Mouse (Mus musculus) CH12.LX (cell line): ENCODE results near the gene Bcl11a. TPM values are rescaled to one million over a fixed set of nuclear protein-coding genes. Genes with fewer than 3 reads are reported as not detected.

Experiments used
- DNase-seq: peaks from one replicate; pipeline ENCODE4 v3.0.0-alpha.2; 2013; ENCODE audit errors: extremely low read depth
- H3K27ac ChIP-seq: 2 replicates; pipeline ENCODE4 v1.5.1; 2012; ENCODE audit warnings: low read depth, mild to moderate bottlenecking, control low read depth, moderate library complexity; ENCODE audit not compliant: insufficient read depth
- H3K27me3 ChIP-seq: replicated peaks from 2 replicates; pipeline ENCODE3; 2012; ENCODE audit warnings: inconsistent platforms
- H3K36me3 ChIP-seq, 2 experiments: replicated peaks in 1 of 2; 2 replicates each; pipeline versions ENCODE3 to v1.6.1; 2012; ENCODE audit warnings: inconsistent platforms in 1 of 2, low read length in 1 of 2, mild to moderate bottlenecking in 1 of 2, mixed read lengths in 1 of 2, moderate library complexity in 1 of 2; ENCODE audit not compliant: control insufficient read depth in 1 of 2, insufficient read depth in 1 of 2
- H3K4me1 ChIP-seq, 2 experiments: 2 replicates each; pipeline ENCODE4 v1.6.1; 2012; ENCODE audit warnings: inconsistent platforms in 1 of 2, moderate library complexity in 1 of 2; ENCODE audit not compliant: insufficient read depth in 2 of 2, control insufficient read depth in 1 of 2
- H3K4me2 ChIP-seq: 2 replicates; pipeline ENCODE4 v1.6.1; 2012; ENCODE audit warnings: low read depth, mild to moderate bottlenecking, control low read depth; ENCODE audit not compliant: poor library complexity, insufficient read depth, severe bottlenecking
- H3K4me3 ChIP-seq, 3 experiments: fragments of 150-350 bp in 1 of 3; sonication (generic) in 1 of 3; replicated peaks in 1 of 3; 2 replicates each; pipeline versions ENCODE3 to v1.5.1; 2011 to 2012; ENCODE audit warnings: low read depth in 2 of 3, low read length in 2 of 3, mild to moderate bottlenecking in 2 of 3, moderate library complexity in 2 of 3, control low read depth in 1 of 3, improper control_type of control experiment in 1 of 3, inconsistent platforms in 1 of 3, mixed read lengths in 1 of 3; ENCODE audit not compliant: poor library complexity in 1 of 3
- H3K79me2 ChIP-seq: replicated peaks from 2 replicates; pipeline ENCODE4 v1.6.1; 2012; ENCODE audit warnings: mild to moderate bottlenecking, moderate library complexity; ENCODE audit not compliant: control insufficient read depth, poor library complexity, insufficient read depth, severe bottlenecking; ENCODE audit errors: extremely low read depth
- H3K9ac ChIP-seq: 2 replicates; pipeline ENCODE4 v1.6.1; 2012; ENCODE audit warnings: low read depth, mild to moderate bottlenecking, control low read depth, moderate library complexity; ENCODE audit not compliant: insufficient read depth
- H3K9me3 ChIP-seq: replicated peaks from 2 replicates; pipeline ENCODE3; 2012; ENCODE audit warnings: low read length, inconsistent platforms, mixed read lengths
- BHLHE40 ChIP-seq: IDR thresholded peaks from 2 replicates; pipeline ENCODE4 v1.6.1; 2011; ENCODE audit warnings: mild to moderate bottlenecking, low read depth, low read length, improper control_type of control experiment
- CHD1 ChIP-seq: IDR thresholded peaks from 2 replicates; pipeline ENCODE4 v1.6.1; 2012; ENCODE audit warnings: low read depth, low read length, improper control_type of control experiment, inconsistent platforms
- CHD2 ChIP-seq: IDR thresholded peaks from 2 replicates; pipeline ENCODE4 v1.6.1; 2011; ENCODE audit warnings: low read length, improper control_type of control experiment
- CTCF ChIP-seq, 2 experiments: IDR thresholded peaks in 1 of 2; conservative IDR thresholded peaks in 1 of 2; 2 replicates each; pipeline ENCODE4 v1.5.1; 2011 to 2012; ENCODE audit warnings: low read depth in 2 of 2, low read length in 2 of 2, improper control_type of control experiment in 1 of 2, inconsistent platforms in 1 of 2, mild to moderate bottlenecking in 1 of 2, moderate library complexity in 1 of 2
- E2F4 ChIP-seq: IDR thresholded peaks from 2 replicates; pipeline ENCODE4 v1.6.1; 2011; ENCODE audit warnings: low read depth, low read length, improper control_type of control experiment; ENCODE audit not compliant: insufficient replicate concordance
- EP300 ChIP-seq: IDR thresholded peaks from 2 replicates; pipeline ENCODE4 v1.6.1; 2011; ENCODE audit warnings: low read length, improper control_type of control experiment
- ETS1 ChIP-seq: conservative IDR thresholded peaks from 2 replicates; pipeline ENCODE4 v1.6.1; 2012; ENCODE audit warnings: low read depth, mild to moderate bottlenecking, inconsistent platforms, low read length, improper control_type of control experiment, moderate library complexity
- HCFC1 ChIP-seq: IDR thresholded peaks from 2 replicates; pipeline ENCODE4 v1.6.1; 2012; ENCODE audit warnings: low read depth, mild to moderate bottlenecking, inconsistent platforms, low read length, improper control_type of control experiment
- IRF4 ChIP-seq: IDR thresholded peaks from 2 replicates; pipeline ENCODE4 v1.6.1; 2014; ENCODE audit warnings: low read depth, mild to moderate bottlenecking, inconsistent platforms, low read length, improper control_type of control experiment
- JUN ChIP-seq: IDR thresholded peaks from 2 replicates; pipeline ENCODE4 v1.6.1; 2011; ENCODE audit warnings: low read depth, mild to moderate bottlenecking, low read length, improper control_type of control experiment, moderate library complexity; ENCODE audit not compliant: insufficient read depth
- JUND ChIP-seq: conservative IDR thresholded peaks from 2 replicates; pipeline ENCODE4 v1.6.1; 2011; ENCODE audit warnings: low read depth, low read length, improper control_type of control experiment
- MAFK ChIP-seq: IDR thresholded peaks from 2 replicates; pipeline ENCODE4 v1.6.1; 2011; ENCODE audit warnings: low read length, improper control_type of control experiment; ENCODE audit not compliant: insufficient replicate concordance
- MAX ChIP-seq: IDR thresholded peaks from 2 replicates; pipeline ENCODE4 v1.6.1; 2011; ENCODE audit warnings: low read length, improper control_type of control experiment
- MAZ ChIP-seq: IDR thresholded peaks from 2 replicates; pipeline ENCODE4 v1.6.1; 2012; ENCODE audit warnings: low read depth, mild to moderate bottlenecking, inconsistent platforms, low read length, improper control_type of control experiment, moderate library complexity
- MYC ChIP-seq: IDR thresholded peaks from 2 replicates; pipeline ENCODE4 v1.6.1; 2011; ENCODE audit warnings: low read depth, mild to moderate bottlenecking, improper control_type of control experiment, low read length
- NRF1 ChIP-seq: IDR thresholded peaks from 2 replicates; pipeline ENCODE4 v1.6.1; 2014; ENCODE audit warnings: low read depth, mild to moderate bottlenecking, inconsistent platforms, low read length, improper control_type of control experiment, moderate library complexity
- POLR2AphosphoS2 ChIP-seq: IDR thresholded peaks from 2 replicates; pipeline ENCODE4 v1.6.1; 2011; ENCODE audit warnings: low read depth, low read length, improper control_type of control experiment
- RAD21 ChIP-seq: IDR thresholded peaks from 2 replicates; pipeline ENCODE4 v1.6.1; 2011; ENCODE audit warnings: low read depth, mild to moderate bottlenecking, low read length, improper control_type of control experiment, moderate library complexity
- RCOR1 ChIP-seq: conservative IDR thresholded peaks from 2 replicates; pipeline ENCODE4 v1.6.1; 2012; ENCODE audit warnings: low read depth, mild to moderate bottlenecking, inconsistent platforms, low read length, improper control_type of control experiment
- SIN3A ChIP-seq: IDR thresholded peaks from 2 replicates; pipeline ENCODE4 v1.6.1; 2012; ENCODE audit warnings: low read length, improper control_type of control experiment, inconsistent platforms
- SMC3 ChIP-seq: IDR thresholded peaks from 2 replicates; pipeline ENCODE4 v1.6.1; 2011; ENCODE audit warnings: low read depth, low read length, improper control_type of control experiment
- TBP ChIP-seq: conservative IDR thresholded peaks from 2 replicates; pipeline ENCODE4 v1.6.1; 2011; ENCODE audit warnings: low read depth, low read length, improper control_type of control experiment
- TCF12 ChIP-seq: IDR thresholded peaks from 2 replicates; pipeline ENCODE4 v1.6.1; 2014; ENCODE audit warnings: low read depth, mild to moderate bottlenecking, inconsistent platforms, low read length, improper control_type of control experiment
- UBTF ChIP-seq: IDR thresholded peaks from 2 replicates; pipeline ENCODE4 v1.6.1; 2012; ENCODE audit warnings: low read depth, mild to moderate bottlenecking, inconsistent platforms, low read length, improper control_type of control experiment, moderate library complexity
- USF2 ChIP-seq: conservative IDR thresholded peaks from 2 replicates; pipeline ENCODE4 v1.6.1; 2011; ENCODE audit warnings: low read depth, low read length, improper control_type of control experiment
- ZMIZ1 ChIP-seq: IDR thresholded peaks from 2 replicates; pipeline ENCODE4 v1.6.1; 2012; ENCODE audit warnings: low read depth, mild to moderate bottlenecking, inconsistent platforms, low read length, improper control_type of control experiment
- ZNF384 ChIP-seq: IDR thresholded peaks from 2 replicates; pipeline ENCODE4 v1.6.1; 2012; ENCODE audit warnings: low read depth, low read length, improper control_type of control experiment, inconsistent platforms
- dilution Hi-C: fragments of 300-500 bp; cut with MboI; formaldehyde crosslinking; loops from 2 replicates; pipeline ENCODE4 v1.14.3; 2020; ENCODE audit warnings: low sequenced_read_pairs; ENCODE audit not compliant: extremely low pct_unique_long_range_greater_than_20kb, extremely low pct_ligation_motif_present
- in situ Hi-C: fragments of 300-500 bp; cut with MboI; formaldehyde crosslinking; loops from 3 replicates; pipeline ENCODE4 v1.14.3; 2019; ENCODE audit warnings: low sequenced_read_pairs, low pct_ligation_motif_present, low pct_unique_long_range_greater_than_20kb, mixed read lengths
- polyA plus RNA-seq: library from polyadenylated mRNA; unstranded; fragments of >175 nt; gene quantifications from 2 replicates; pipeline ENCODE4 v1.2.1, GENCODE M21; 2012; ENCODE audit warnings: low read depth; ENCODE audit not compliant: insufficient read length
- total RNA-seq, 2 experiments: library from RNA; depleted of rRNA; stranded (reverse); fragments of 300-350 nt in 1 of 2; fragments of >200 nt in 1 of 2; gene quantifications; 2 replicates each; pipeline ENCODE4 v1.2.3; 2012 to 2014

The Bcl11a gene
- total and polyA plus RNA-seq, 3 experiments = 6.8 to 57.9 (median 13.9) TPM

DNA sequence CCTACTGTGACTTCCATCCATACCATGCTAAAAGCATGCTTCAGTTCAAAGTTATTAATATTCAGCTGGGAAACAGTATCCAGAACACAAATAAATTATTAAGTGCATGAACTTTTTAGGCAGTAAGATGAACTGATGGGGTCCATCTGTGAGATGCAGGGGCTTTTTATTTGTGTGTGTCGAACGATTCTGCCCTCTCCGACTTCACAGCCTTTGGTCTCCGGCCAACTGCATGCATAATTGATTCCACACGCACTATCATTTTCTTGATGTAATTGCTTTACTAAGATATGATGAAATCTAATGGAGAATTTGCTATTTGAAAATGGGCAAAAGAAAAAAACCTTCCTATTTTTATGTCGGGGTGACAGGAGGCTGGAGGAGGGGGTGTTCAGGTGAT is 19.2 kb downstream of the Bcl11a start:
- Histone ChIP-seq H3K79me2 (no peaks in the 10 kb centered on the region; the same call in 1 of the 2 replicates), H3K36me3 (peaks cover 0 to 80% of the 10 kb centered on the region in 2 experiments), H3K4me3 (no peak overlapping the region), H3K27me3 (no peaks in the 10 kb centered on the region), H3K4me2 (no peak overlapping the region), H3K4me1 (peaks cover 5 to 95% of the 10 kb centered on the region in 2 experiments), H3K9me3 (no peaks in the 10 kb centered on the region), H3K27ac (no peak overlapping the region), H3K9ac (no peak overlapping the region)
- TF ChIP-seq CHD1 = no peak
- TF ChIP-seq MAZ = no peak
- no peak for TF ChIP-seq MAX
- no peak for TF ChIP-seq POLR2AphosphoS2
- TF ChIP-seq USF2 = no peak
- no peak for TF ChIP-seq RAD21
- no peak for TF ChIP-seq RCOR1
- no peak for TF ChIP-seq HCFC1
- TF ChIP-seq MYC = no peak
- TF ChIP-seq NRF1 = no peak
- TF ChIP-seq SMC3 = no peak
- TF ChIP-seq ETS1 = no peak
- no peak for TF ChIP-seq ZMIZ1
- no peak for TF ChIP-seq TCF12
- no peak for TF ChIP-seq IRF4
- TF ChIP-seq SIN3A = no peak
- TF ChIP-seq EP300 = no peak
- TF ChIP-seq UBTF = no peak
- TF ChIP-seq MAFK = no peak
- DNase-seq = no peak
- dilution Hi-C loops (no loop called here), in situ Hi-C loops (no loop called here)

DNA sequence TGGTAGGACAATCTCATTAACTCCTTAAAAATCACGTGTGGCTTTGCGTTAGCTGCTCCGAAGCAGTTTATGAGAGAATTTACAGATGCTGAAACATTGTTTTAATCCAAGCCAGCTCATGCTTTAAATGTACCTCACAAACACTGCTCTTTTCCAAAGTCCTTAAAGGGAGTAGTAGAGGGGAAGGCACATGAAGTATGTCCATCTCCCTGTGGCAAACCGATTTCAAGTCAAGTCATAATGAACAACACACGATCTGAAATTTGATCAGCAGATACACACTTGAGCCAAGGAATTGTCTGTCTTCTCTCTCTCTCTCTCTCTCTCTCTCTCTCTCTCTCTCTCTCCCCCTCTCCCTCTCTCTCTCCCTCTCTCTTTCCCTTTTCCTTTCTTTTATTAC is 20.2 kb downstream of the Bcl11a start:
- H3K27ac ChIP-seq = no peak overlapping the region
- no peak overlapping the region for H3K4me2 ChIP-seq
- H3K27me3 ChIP-seq = no peaks in the 10 kb centered on the region
- peaks cover 0 to 84% of the 10 kb centered on the region in 2 experiments for H3K36me3 ChIP-seq
- H3K4me3 ChIP-seq = no peak overlapping the region
- TF ChIP-seq MYC (no peak), ETS1 (no peak), RCOR1 (no peak), NRF1 (no peak), ZNF384 (no peak), POLR2AphosphoS2 (no peak), CHD2 (no peak), SMC3 (no peak), MAFK (no peak), BHLHE40 (no peak), E2F4 (no peak), JUN (no peak), CHD1 (no peak), CTCF (conservative IDR thresholded peaks at IDR 0.05 in 1 of 2, IDR thresholded peaks at IDR 0.05 in 1 of 2; ENCODE audit: low read depth in 2 of 2, low read length in 2 of 2) (no peak), RAD21 (no peak), TBP (no peak), JUND (no peak), SIN3A (no peak)
- H3K9me3 ChIP-seq = no peaks in the 10 kb centered on the region
- H3K9ac ChIP-seq = no peak overlapping the region
- no peak for DNase-seq
- dilution Hi-C loops = no loop called here
- no peaks in the 10 kb centered on the region; the same call in 1 of the 2 replicates for H3K79me2 ChIP-seq
- peaks cover 0 to 96% of the 10 kb centered on the region in 2 experiments; a peak in 2 of 4 replicates for H3K4me1 ChIP-seq
- in situ Hi-C loops = no loop called here
